13 mouse cellular contexts compared by ENCODE assay signal in genomic region chr2:29041477-29041768, GRCm38 (mm10). TPM values are rescaled to one million over a fixed set of nuclear protein-coding genes. Genes with fewer than 3 reads are reported as not detected.
"Had no signal": no experiment of that assay in that cellular context is flagged by ENCODE, and none has a peak within 500 bp of the region (broad histone marks: within the 10 kb centered on the region; RNA-seq: fewer than 3 reads in every experiment).

No protein-coding gene starts in this region.

- H3K27ac ChIP-seq: layer of hippocampus, adult 2 months; limb, embryonic 13.5 days; liver, embryonic 14.5 days had no signal

- H3K4me1 ChIP-seq: limb, embryonic 13.5 days had no signal

- H3K9ac ChIP-seq: limb, embryonic 13.5 days; liver, embryonic 14.5 days had no signal

- H3K4me2 ChIP-seq: limb, embryonic 13.5 days had no signal

- DNase-seq: kidney, adult 18-20 months; kidney, postnatal 10 days; kidney, postnatal 4 days; left cerebral cortex, postnatal 4 days; lung, adult 18-20 months; right cerebral cortex, adult 18-20 months; thymus, adult 2 months; thymus, postnatal 25 days had no signal

- H3K9me3 ChIP-seq: limb, embryonic 13.5 days had no signal

- H3K4me3 ChIP-seq: layer of hippocampus, adult 2 months; limb, embryonic 13.5 days had no signal

- H3K36me3 ChIP-seq: limb, embryonic 13.5 days had no signal

RNA-seq across cellular contexts. Expression of gene Cfap77, which starts 13.4 kb away (rescaled TPM):
- total RNA-seq: left cerebral cortex, adult 18-20 months; liver, adult 2 months had no signal
